Mouse (Mus musculus): ENCODE data around the gene Tnfaip3. TPM values are rescaled to one million over a fixed set of nuclear protein-coding genes. Genes with fewer than 3 reads are reported as not detected.

The Tnfaip3 gene
- polyA plus RNA-seq, 1 experiment from 2014 or later: 2.9 TPM

GRCm38 (mm10) chr10:18992971-18993370 lies 22.5 kb downstream of the Tnfaip3 start:
- H3K4me1 ChIP-seq (replicated peaks): no peaks in the 10 kb centered on the region
- no peak overlapping the region for H3K4me3 ChIP-seq (replicated peaks)
- no peak overlapping the region for H3K27ac ChIP-seq
- H3K4me2 ChIP-seq: no peak overlapping the region
- ATAC-seq (ENCODE audit: insufficient number of reproducible peaks, insufficient read depth, low FRiP score, low TSS enrichment, low read depth): no peak
- no peaks in the 10 kb centered on the region for H3K36me3 ChIP-seq
- H3K9ac ChIP-seq (replicated peaks): no peak overlapping the region
- H3K9me3 ChIP-seq: no peaks in the 10 kb centered on the region
- WGBS: 85% methylated on average over 4 of the region's 4 CpGs
- no peaks in the 10 kb centered on the region for H3K27me3 ChIP-seq

- no peak overlapping the region for H3K4me2 ChIP-seq
Measured at GRCm38 (mm10) chr10:18991057-18991456, 24.4 kb downstream of the Tnfaip3 start.

GRCm38 (mm10) chr10:18987907-18988199 lies 27.6 kb downstream of the Tnfaip3 start:
- 83% methylated on average over 2 of the region's 2 CpGs for WGBS
- Histone ChIP-seq H3K27ac (no peak overlapping the region), H3K9ac (replicated peaks) (no peak overlapping the region), H3K9me3 (no peaks in the 10 kb centered on the region), H3K36me3 (no peaks in the 10 kb centered on the region), H3K4me2 (no peak overlapping the region), H3K4me3 (replicated peaks) (no peak overlapping the region), H3K4me1 (replicated peaks) (0 out of 2 replicates have a peak, but pooled peaks cover 5% of the 10 kb centered on the region), H3K27me3 (no peaks in the 10 kb centered on the region)
- ATAC-seq (ENCODE audit: insufficient number of reproducible peaks, insufficient read depth, low FRiP score, low TSS enrichment, low read depth): no peak

More at GRCm38 (mm10) chr10:18991057-18991456, 24.4 kb downstream of the Tnfaip3 start:
- Histone ChIP-seq H3K9me3 (no peaks in the 10 kb centered on the region), H3K4me3 (replicated peaks) (no peak overlapping the region), H3K27me3 (no peaks in the 10 kb centered on the region), H3K36me3 (no peaks in the 10 kb centered on the region), H3K9ac (replicated peaks) (no peak overlapping the region), H3K4me1 (replicated peaks) (0 out of 2 replicates have a peak, but pooled peaks cover 5% of the 10 kb centered on the region), H3K27ac (no peak overlapping the region)
- ATAC-seq (ENCODE audit: insufficient number of reproducible peaks, insufficient read depth, low FRiP score, low TSS enrichment, low read depth): no peak
- WGBS: 86% methylated on average over 4 of the region's 4 CpGs

GRCm38 (mm10) chr10:18987046-18987906 lies 28.2 kb downstream of the Tnfaip3 start:
- ATAC-seq (ENCODE audit: insufficient number of reproducible peaks, insufficient read depth, low FRiP score, low TSS enrichment, low read depth): no peak
- Histone ChIP-seq H3K4me3 (replicated peaks) (no peak overlapping the region), H3K4me1 (replicated peaks) (0 out of 2 replicates have a peak, but pooled peaks cover 5% of the 10 kb centered on the region), H3K9me3 (no peaks in the 10 kb centered on the region), H3K9ac (replicated peaks) (no peak overlapping the region), H3K27me3 (no peaks in the 10 kb centered on the region), H3K4me2 (no peak overlapping the region), H3K27ac (no peak overlapping the region), H3K36me3 (no peaks in the 10 kb centered on the region)
- 34% methylated on average over 2 of the region's 2 CpGs for WGBS

- H3K27ac ChIP-seq: no peak overlapping the region
- no peaks in the 10 kb centered on the region for H3K27me3 ChIP-seq
- 89% methylated on average over 3 of the region's 3 CpGs for WGBS
- no peak overlapping the region for H3K9ac ChIP-seq (replicated peaks)
- H3K36me3 ChIP-seq: no peaks in the 10 kb centered on the region
- ATAC-seq (ENCODE audit: insufficient number of reproducible peaks, insufficient read depth, low FRiP score, low TSS enrichment, low read depth): no peak
- no peak overlapping the region for H3K4me2 ChIP-seq
- H3K4me1 ChIP-seq (replicated peaks): 0 out of 2 replicates have a peak, but pooled peaks cover 5% of the 10 kb centered on the region
- no peak overlapping the region for H3K4me3 ChIP-seq (replicated peaks)
- H3K9me3 ChIP-seq: no peaks in the 10 kb centered on the region
Measured at GRCm38 (mm10) chr10:18985516-18985915, 29.9 kb downstream of the Tnfaip3 start.

- whole genome bisulfite sequencing: 80% methylated on average over 6 of the region's 6 CpGs
- Histone ChIP-seq H3K9me3 (no peaks in the 10 kb centered on the region), H3K4me2 (no peak overlapping the region), H3K4me1 (replicated peaks) (0 out of 2 replicates have a peak, but pooled peaks cover 5% of the 10 kb centered on the region), H3K27me3 (no peaks in the 10 kb centered on the region), H3K4me3 (replicated peaks) (no peak overlapping the region), H3K36me3 (no peaks in the 10 kb centered on the region), H3K9ac (replicated peaks) (no peak overlapping the region), H3K27ac (no peak overlapping the region)
- no peak for ATAC-seq (ENCODE audit: insufficient number of reproducible peaks, insufficient read depth, low FRiP score, low TSS enrichment, low read depth)
Measured at GRCm38 (mm10) chr10:18983514-18983913, 31.9 kb downstream of the Tnfaip3 start.

- Histone ChIP-seq H3K4me3 (replicated peaks) (no peak overlapping the region), H3K9ac (replicated peaks) (no peak overlapping the region), H3K4me2 (no peak overlapping the region), H3K9me3 (no peaks in the 10 kb centered on the region), H3K27ac (no peak overlapping the region), H3K4me1 (replicated peaks) (no peaks in the 10 kb centered on the region), H3K27me3 (no peaks in the 10 kb centered on the region), H3K36me3 (no peaks in the 10 kb centered on the region)
- WGBS: 69% methylated on average over 3 of the region's 3 CpGs
- ATAC-seq (ENCODE audit: insufficient number of reproducible peaks, insufficient read depth, low FRiP score, low TSS enrichment, low read depth): no peak
Measured at GRCm38 (mm10) chr10:18974486-18974885, 41.0 kb downstream of the Tnfaip3 start.

GRCm38 (mm10) chr10:18966893-18967292 lies 48.6 kb downstream of the Tnfaip3 start:
- H3K27me3 ChIP-seq: no peaks in the 10 kb centered on the region
- 84% methylated on average over 10 of the region's 10 CpGs for WGBS
- H3K9me3 ChIP-seq: no peaks in the 10 kb centered on the region
- no peak overlapping the region for H3K4me2 ChIP-seq
- H3K36me3 ChIP-seq: no peaks in the 10 kb centered on the region
- H3K4me1 ChIP-seq (replicated peaks): no peaks in the 10 kb centered on the region
- no peak for ATAC-seq (ENCODE audit: insufficient number of reproducible peaks, insufficient read depth, low FRiP score, low TSS enrichment, low read depth)
- no peak overlapping the region for H3K9ac ChIP-seq (replicated peaks)
- no peak overlapping the region for H3K4me3 ChIP-seq (replicated peaks)
- H3K27ac ChIP-seq: no peak overlapping the region

- no peak overlapping the region for H3K4me3 ChIP-seq (replicated peaks)
- H3K9me3 ChIP-seq: no peaks in the 10 kb centered on the region
- WGBS: 89% methylated on average over 4 of the region's 4 CpGs
- no peak for ATAC-seq (ENCODE audit: insufficient number of reproducible peaks, insufficient read depth, low FRiP score, low TSS enrichment, low read depth)
- no peak overlapping the region for H3K4me2 ChIP-seq
- H3K27ac ChIP-seq: no peak overlapping the region
- no peaks in the 10 kb centered on the region for H3K36me3 ChIP-seq
- H3K4me1 ChIP-seq (replicated peaks): no peaks in the 10 kb centered on the region
- H3K9ac ChIP-seq (replicated peaks): no peak overlapping the region
- H3K27me3 ChIP-seq: no peaks in the 10 kb centered on the region
Measured at GRCm38 (mm10) chr10:18965601-18966000, 49.9 kb downstream of the Tnfaip3 start.

- WGBS: 76% methylated on average over 7 of the region's 7 CpGs
- H3K36me3 ChIP-seq: no peaks in the 10 kb centered on the region
- no peak for ATAC-seq (ENCODE audit: insufficient number of reproducible peaks, insufficient read depth, low FRiP score, low TSS enrichment, low read depth)
- no peaks in the 10 kb centered on the region for H3K4me1 ChIP-seq (replicated peaks)
- no peak overlapping the region for H3K4me2 ChIP-seq
- H3K4me3 ChIP-seq (replicated peaks): no peak overlapping the region
- H3K9ac ChIP-seq (replicated peaks): no peak overlapping the region
- H3K9me3 ChIP-seq: no peaks in the 10 kb centered on the region
- H3K27ac ChIP-seq: no peak overlapping the region
- H3K27me3 ChIP-seq: no peaks in the 10 kb centered on the region
Measured at GRCm38 (mm10) chr10:18964856-18965255, 50.6 kb downstream of the Tnfaip3 start.

- no peaks in the 10 kb centered on the region for H3K4me1 ChIP-seq (replicated peaks)
- H3K27ac ChIP-seq: no peak overlapping the region
- no peaks in the 10 kb centered on the region for H3K27me3 ChIP-seq
- no peak overlapping the region for H3K4me3 ChIP-seq (replicated peaks)
- 67% methylated on average over 14 of the region's 14 CpGs for WGBS
- H3K9me3 ChIP-seq: no peaks in the 10 kb centered on the region
- ATAC-seq (ENCODE audit: insufficient number of reproducible peaks, insufficient read depth, low FRiP score, low TSS enrichment, low read depth): no peak
- no peak overlapping the region for H3K4me2 ChIP-seq
- H3K9ac ChIP-seq (replicated peaks): no peak overlapping the region
- no peaks in the 10 kb centered on the region for H3K36me3 ChIP-seq
Measured at GRCm38 (mm10) chr10:18959777-18960492, 55.5 kb downstream of the Tnfaip3 start.

All from limb, embryonic 12.5 days (tissue).